Comparison of ENCODE assay signal across 8 mouse cellular contexts in genomic region chr11:19823461-19823895, GRCm38 (mm10).
A peak's percentile ranks its signal among the peaks of the same experiment; 100 is the strongest.
DNase-seq lines count a peak whose midpoint lies in the region; ATAC-seq and TF ChIP-seq lines count a peak whose summit lies in the region.

No protein-coding gene starts in this region.

- TF ChIP-seq CTCF in testis, adult 2 months (IDR thresholded peaks at IDR 0.05; ENCODE audit: control insufficient read depth, insufficient read depth, insufficient replicate concordance, low read depth, low read length), result peak; percentile 28; the same call in 1 of the 2 replicates
- peak; percentile 42; the same call in 1 of the 2 replicates for TF ChIP-seq CTCF in brain, embryonic 14.5 days (IDR thresholded peaks at IDR 0.05; ENCODE audit: borderline replicate concordance, extremely low read depth, insufficient read depth, insufficient read length)

- H3K27ac ChIP-seq in testis, adult 2 months (ENCODE audit: control insufficient read depth, insufficient read depth, low read depth, low read length), result no peak overlapping the region
- H3K27ac ChIP-seq in forebrain, embryonic 12.5 days, result no peak overlapping the region
- no peak overlapping the region for H3K27ac ChIP-seq in limb, embryonic 10.5 days

- WGBS in forebrain, embryonic 12.5 days, result 2% methylated on average over 3 of the region's 3 CpGs
- WGBS in limb, embryonic 10.5 days, result 0% methylated on average over 3 of the region's 3 CpGs

- H3K36me3 ChIP-seq in testis, adult 2 months (ENCODE audit: control insufficient read depth, insufficient read depth, low read length), result no peaks in the 10 kb centered on the region
- no peaks in the 10 kb centered on the region for H3K36me3 ChIP-seq in forebrain, embryonic 12.5 days (replicated peaks)
- no peaks in the 10 kb centered on the region for H3K36me3 ChIP-seq in limb, embryonic 10.5 days

- H3K9ac ChIP-seq in forebrain, embryonic 12.5 days, result no peak overlapping the region

- H3K4me1 ChIP-seq in testis, adult 2 months (ENCODE audit: control insufficient read depth, insufficient read depth, low read length), result no peaks in the 10 kb centered on the region; the same call in 1 of the 2 replicates
- H3K4me1 ChIP-seq in forebrain, embryonic 12.5 days, result no peaks in the 10 kb centered on the region
- peaks cover 14% of the 10 kb centered on the region; the same call in 1 of the 2 replicates for H3K4me1 ChIP-seq in limb, embryonic 10.5 days

- no peak for TF ChIP-seq POLR2A in testis, adult 2 months (IDR thresholded peaks at IDR 0.05; ENCODE audit: control insufficient read depth, low read depth, low read length)
- TF ChIP-seq POLR2A in brain, embryonic 14.5 days (IDR thresholded peaks at IDR 0.05; ENCODE audit: borderline replicate concordance, extremely low read depth, insufficient read depth, insufficient read length, poor library complexity, severe bottlenecking), result no peak

- H3K4me3 ChIP-seq in testis, adult 2 months (ENCODE audit: control insufficient read depth, low read depth, low read length), result no peak overlapping the region
- no peak overlapping the region for H3K4me3 ChIP-seq in forebrain, embryonic 12.5 days (replicated peaks)
- H3K4me3 ChIP-seq in limb, embryonic 10.5 days, result no peak overlapping the region

- no peaks in the 10 kb centered on the region for H3K9me3 ChIP-seq in forebrain, embryonic 12.5 days
- no peaks in the 10 kb centered on the region for H3K9me3 ChIP-seq in limb, embryonic 10.5 days (replicated peaks)

- no peak overlapping the region for H3K4me2 ChIP-seq in forebrain, embryonic 12.5 days

- no peaks in the 10 kb centered on the region for H3K27me3 ChIP-seq in testis, adult 2 months (ENCODE audit: control insufficient read depth, insufficient read depth, low read length)
- no peaks in the 10 kb centered on the region for H3K27me3 ChIP-seq in forebrain, embryonic 12.5 days
- no peaks in the 10 kb centered on the region for H3K27me3 ChIP-seq in limb, embryonic 10.5 days (ENCODE audit: low read depth, poor library complexity, severe bottlenecking)

- peak; percentile 64; the same call in 1 of the 2 replicates for ATAC-seq in forebrain, embryonic 12.5 days (ENCODE audit: low FRiP score)
- ATAC-seq in inflammation-experienced regulatory T-cells, adult 6 months, result peak; percentile 77

- DNase-seq in testis, postnatal 14 days (ENCODE audit: low spot score), result no peak
- DNase-seq in brain, embryonic 14.5 days (ENCODE audit: low read depth), result peak; percentile 92
- peak; percentile 79 for DNase-seq in limb, embryonic 10.5 days (ENCODE audit: low spot score)
- DNase-seq in natural killer cell, adult 2 months (ENCODE audit: low spot score in 2 of 2), result peak; percentile 38 to 61
- peak; percentile 73 for DNase-seq in thymus, postnatal 4 days
